Mouse (Mus musculus) embryonic fibroblast, embryonic 13.5 days (primary cell): ENCODE data around the gene Hltf.

Source experiments
- CTCF ChIP-seq: IDR thresholded peaks from 2 replicates; pipeline ENCODE4 v1.5.1; 2011; ENCODE audit warnings: mild to moderate bottlenecking, control low read depth, low read length, moderate library complexity, borderline replicate concordance; ENCODE audit not compliant: insufficient read depth
- POLR2A ChIP-seq: IDR thresholded peaks from 2 replicates; pipeline ENCODE4 v1.6.1; 2011; ENCODE audit warnings: low read depth, mild to moderate bottlenecking, control low read depth, low read length, moderate library complexity

- TF ChIP-seq CTCF: no peak
- TF ChIP-seq POLR2A: no peak
Measured at GRCm38 (mm10) chr3:20108881-20109280, 51.3 kb downstream of the Hltf start.
